Mouse (Mus musculus): ENCODE data around the gene Nlrc5.

Gene Nlrc5

GRCm38 (mm10) chr8:94574159-94574907 is 140.2 kb downstream of the Nlrc5 start:
- DNase-seq = no peak

- no peak for DNase-seq
Measured at GRCm38 (mm10) chr8:94575148-94575547, 141.0 kb downstream of the Nlrc5 start.
